Mouse (Mus musculus) cerebellum, adult 2 months (tissue): ENCODE data around the gene Sec14l1.

Source experiments
- CTCF ChIP-seq: fragments of 200-500 bp; IDR thresholded peaks from 2 replicates; pipeline ENCODE4 v1.5.1; 2011; ENCODE audit warnings: low read depth, mild to moderate bottlenecking, control low read depth, low read length, moderate library complexity, borderline replicate concordance; ENCODE audit not compliant: insufficient read depth
- POLR2A ChIP-seq: fragments of 200-500 bp; IDR thresholded peaks from 2 replicates; pipeline ENCODE4 v1.6.1; 2011; ENCODE audit warnings: low read length, control low read depth, borderline replicate concordance; ENCODE audit not compliant: insufficient read depth

DNA sequence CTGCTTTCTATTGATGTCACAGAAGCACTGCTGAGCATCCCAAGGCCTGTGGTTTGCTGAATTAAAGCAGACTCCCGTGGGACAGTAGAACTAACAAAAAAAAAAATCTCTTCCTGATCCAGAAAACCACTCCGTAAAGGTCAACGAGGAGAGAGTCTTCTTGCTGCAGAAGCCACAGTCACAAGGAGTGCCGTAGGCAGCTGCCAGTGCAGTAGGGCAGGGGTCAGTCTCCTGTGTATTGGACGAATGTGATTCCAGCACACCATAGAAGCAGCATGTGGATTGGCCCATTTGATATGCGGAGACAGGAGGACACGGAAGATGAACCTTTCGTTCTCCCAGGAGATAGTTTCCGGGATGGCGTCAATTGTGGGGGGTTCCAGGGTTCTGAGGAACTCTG, 28.8 kb upstream of the Sec14l1 start:
- TF ChIP-seq POLR2A: no peak
- TF ChIP-seq CTCF: no peak
